ENCODE assay signal across 24 mouse cellular contexts in genomic region chr14:27378669-27379068, GRCm38 (mm10). TPM values are rescaled to one million over a fixed set of nuclear protein-coding genes. Genes with fewer than 3 reads are reported as not detected.
DNase-seq lines count a peak whose midpoint lies in the region; ATAC-seq and TF ChIP-seq lines count a peak whose summit lies in the region.
"Had no signal": no experiment of that assay in that cellular context is flagged by ENCODE, and none has a peak within 500 bp of the region (broad histone marks: within the 10 kb centered on the region; RNA-seq: fewer than 3 reads in every experiment).

No protein-coding gene starts in this region.

- no peaks in the 10 kb centered on the region for H3K4me1 ChIP-seq in kidney, adult 2 months (ENCODE audit: control insufficient read depth, insufficient read depth, low read length)
- no peaks in the 10 kb centered on the region; the same call in 1 of the 2 replicates for H3K4me1 ChIP-seq in lung, postnatal 0 days (ENCODE audit: insufficient read depth, low read depth, low read length)
- H3K4me1 ChIP-seq: embryonic facial prominence, embryonic 10.5 days; embryonic facial prominence, embryonic 13.5 days; forebrain, embryonic 12.5 days; forebrain, embryonic 15.5 days had no signal

- peaks cover 65% of the 10 kb centered on the region for H3K79me2 ChIP-seq in macrophage (ENCODE audit: inconsistent target)

- no peak for TF ChIP-seq EP300 in lung, postnatal 0 days (IDR thresholded peaks at IDR 0.05)

- no peak for DNase-seq in kidney, adult 2 months
- DNase-seq in kidney, postnatal 36 days, result no peak
- DNase-seq in lung, postnatal 0 days (ENCODE audit: low spot score), result no peak
- no peak for DNase-seq in lung, postnatal 14 days
- no peak for DNase-seq in cerebellum, postnatal 14 days
- DNase-seq: adrenal gland, postnatal 14 days; cerebellum, adult 11 months; cerebellum, adult 2 months; cerebellum, adult 9-11 months; cerebellum, postnatal 36 days; embryo, embryonic 11 days; gastrocnemius, postnatal 25 days; heart, postnatal 14 days; heart, postnatal 4 days had no signal

- H3K9ac ChIP-seq in lung, postnatal 0 days (replicated peaks; ENCODE audit: low read depth), result no peak overlapping the region
- H3K9ac ChIP-seq: embryonic facial prominence, embryonic 13.5 days; forebrain, embryonic 12.5 days; forebrain, embryonic 15.5 days; heart, embryonic 13.5 days; hindbrain, embryonic 14.5 days had no signal

- no peaks in the 10 kb centered on the region for H3K9me3 ChIP-seq in lung, postnatal 0 days (ENCODE audit: low read length)
- H3K9me3 ChIP-seq: embryonic facial prominence, embryonic 10.5 days; embryonic facial prominence, embryonic 13.5 days; forebrain, embryonic 12.5 days; forebrain, embryonic 15.5 days; heart, embryonic 13.5 days had no signal

- TF ChIP-seq POLR2A in kidney, adult 2 months (IDR thresholded peaks at IDR 0.05; ENCODE audit: low read depth, low read length), result no peak

- no peak overlapping the region for H3K4me3 ChIP-seq in kidney, adult 2 months (ENCODE audit: insufficient read depth, low read depth, low read length)
- no peak overlapping the region for H3K4me3 ChIP-seq in lung, postnatal 0 days (ENCODE audit: low read depth, low read length)
- no peak overlapping the region for H3K4me3 ChIP-seq in macrophage (ENCODE audit: inconsistent target)
- H3K4me3 ChIP-seq: embryonic facial prominence, embryonic 10.5 days; embryonic facial prominence, embryonic 13.5 days; erythroblast, embryonic 14.5 days; forebrain, embryonic 12.5 days; forebrain, embryonic 15.5 days; heart, embryonic 13.5 days had no signal

- no peak for ATAC-seq in lung, postnatal 0 days
- ATAC-seq: CD4-positive, CD25-positive, alpha-beta regulatory T cell, adult 4 months; forebrain, embryonic 15.5 days; hindbrain, postnatal 0 days had no signal

- peak overlapping the region; percentile 34; the same call in 1 of the 2 replicates for H3K4me2 ChIP-seq in lung, postnatal 0 days (replicated peaks; ENCODE audit: low read depth, low read length)
- H3K4me2 ChIP-seq: embryonic facial prominence, embryonic 13.5 days; forebrain, embryonic 12.5 days; forebrain, embryonic 15.5 days; heart, embryonic 13.5 days; hindbrain, embryonic 14.5 days had no signal

- 98% methylated on average over 7 of the region's 7 CpGs for WGBS in kidney, adult 2 months
- 95% methylated on average over 7 of the region's 7 CpGs for WGBS in lung, postnatal 0 days
- WGBS in macrophage (ENCODE audit: missing documents), result 85% methylated on average over 7 of the region's 7 CpGs

- TF ChIP-seq CTCF in kidney, adult 2 months (conservative IDR thresholded peaks at IDR 0.05; ENCODE audit: insufficient read depth, insufficient read length, low read depth, low read length), result no peak
- no peak for TF ChIP-seq CTCF in lung, postnatal 0 days (IDR thresholded peaks at IDR 0.05)

- peak overlapping the region; percentile 65 for H3K27ac ChIP-seq in kidney, adult 2 months (ENCODE audit: insufficient read depth, low read depth, low read length)
- peak overlapping the region; percentile 40; the same call in 1 of the 2 replicates for H3K27ac ChIP-seq in lung, postnatal 0 days (ENCODE audit: low read length)
- H3K27ac ChIP-seq in macrophage, result peak overlapping the region; percentile 84; the same call in 1 of the 2 replicates
- H3K27ac ChIP-seq: embryonic facial prominence, embryonic 10.5 days; embryonic facial prominence, embryonic 13.5 days; forebrain, embryonic 12.5 days; forebrain, embryonic 15.5 days; heart, embryonic 13.5 days; hindbrain, embryonic 14.5 days; hindbrain, postnatal 0 days had no signal

- no peaks in the 10 kb centered on the region; the same call in 1 of the 2 replicates for H3K36me3 ChIP-seq in kidney, adult 2 months (ENCODE audit: control insufficient read depth, insufficient read depth, low read length)
- H3K36me3 ChIP-seq in lung, postnatal 0 days (ENCODE audit: insufficient read depth, low read length), result 0 out of 2 replicates have a peak, but pooled peaks cover 4% of the 10 kb centered on the region
- peaks cover 2% of the 10 kb centered on the region; the same call in 1 of the 2 replicates for H3K36me3 ChIP-seq in macrophage (ENCODE audit: inconsistent target)
- H3K36me3 ChIP-seq: embryonic facial prominence, embryonic 10.5 days; embryonic facial prominence, embryonic 13.5 days; forebrain, embryonic 12.5 days; forebrain, embryonic 15.5 days; heart, embryonic 13.5 days had no signal

- no peaks in the 10 kb centered on the region for H3K27me3 ChIP-seq in kidney, adult 2 months (replicated peaks; ENCODE audit: control insufficient read depth, insufficient read depth, low read length)
- no peaks in the 10 kb centered on the region for H3K27me3 ChIP-seq in lung, postnatal 0 days (replicated peaks; ENCODE audit: insufficient read depth, low read length)
- H3K27me3 ChIP-seq: embryonic facial prominence, embryonic 13.5 days; forebrain, embryonic 12.5 days; forebrain, embryonic 15.5 days; heart, embryonic 13.5 days had no signal

RNA-seq across cellular contexts. Expression of gene Fam208a, which starts 50.0 kb away (rescaled TPM):
- 5.3 and 6.8 TPM in 2 replicates for polyA plus RNA-seq in kidney, adult 2 months (2012; rRNA removed)
- 11.8 and 15.0 TPM in 2 replicates for polyA plus RNA-seq in lung, postnatal 0 days (2015; fragmentation: Nextera tagmentation; extraction: Ambion mirVana)
- 100 to 1,000 TPM in 18 of 26 experiments, 10 to 100 TPM in 8; 51.0 to 191 (median 118) TPM for total RNA-seq in macrophage (2018; cell fraction: chromatin; rRNA removed)
- total RNA-seq in macrophage (2018; cell fraction: cytosol; rRNA removed), result 10 to 100 TPM in 24 of 26 experiments, 1 to 10 TPM in 2; 7.1 to 26.6 (median 18.3) TPM
- 100 to 1,000 TPM in 9 of 26 experiments, 10 to 100 TPM in 17; 41.0 to 154 (median 87.7) TPM for total RNA-seq in macrophage (2018; cell fraction: nucleus; rRNA removed)
- 10.1 to 15.1 TPM (median 14.4 TPM) in 3 replicates for polyA plus RNA-seq in macrophage (2018)
